Mouse (Mus musculus) thymus, adult 2 months (tissue): ENCODE results near the gene Mlph. TPM values are rescaled to one million over a fixed set of nuclear protein-coding genes. Genes with fewer than 3 reads are reported as not detected.

Source experiments
- DNase-seq: peaks from one replicate; pipeline ENCODE4 v3.0.0; 2021
- H3K27ac ChIP-seq: fragments of 200-500 bp; 2 replicates; pipeline ENCODE4 v1.5.1; 2012; ENCODE audit warnings: low read length, control low read depth; ENCODE audit not compliant: control insufficient read depth, insufficient read depth
- H3K27me3 ChIP-seq: fragments of 200-500 bp; 2 replicates; pipeline ENCODE4 v1.6.1; 2012; ENCODE audit warnings: mild to moderate bottlenecking, low read length, moderate library complexity, mixed read lengths; ENCODE audit not compliant: control insufficient read depth, insufficient read depth
- H3K36me3 ChIP-seq: fragments of 200-500 bp; 2 replicates; pipeline ENCODE4 v1.6.1; 2012; ENCODE audit warnings: mild to moderate bottlenecking, low read length, moderate library complexity; ENCODE audit not compliant: control insufficient read depth, insufficient read depth
- H3K4me1 ChIP-seq: fragments of 200-500 bp; replicated peaks from 2 replicates; pipeline ENCODE4 v1.6.1; 2012; ENCODE audit warnings: low read length; ENCODE audit not compliant: control insufficient read depth, insufficient read depth
- H3K4me3 ChIP-seq: fragments of 200-500 bp; 2 replicates; pipeline ENCODE4 v1.5.1; 2012; ENCODE audit warnings: mild to moderate bottlenecking, low read length, control low read depth, moderate library complexity; ENCODE audit not compliant: control insufficient read depth, insufficient read depth
- CTCF ChIP-seq: fragments of 200-500 bp; IDR thresholded peaks from 2 replicates; pipeline ENCODE4 v1.5.1; 2012; ENCODE audit warnings: mild to moderate bottlenecking, control low read depth, low read length, moderate library complexity, borderline replicate concordance; ENCODE audit not compliant: control insufficient read depth, poor library complexity, insufficient read depth; ENCODE audit errors: extremely low read depth
- POLR2A ChIP-seq: fragments of 200-500 bp; IDR thresholded peaks from 2 replicates; pipeline ENCODE4 v1.6.1; 2012; ENCODE audit warnings: mild to moderate bottlenecking, low read length, control low read depth, moderate library complexity; ENCODE audit not compliant: control insufficient read depth, poor library complexity, insufficient read depth; ENCODE audit errors: extremely low read depth
- WGBS: fragments of 180-500 bp; shearing (Covaris S2); methylation state at CpG from one replicate; pipeline ENCODE4 v1.1.7; 2018; 5-methylcytosine and 5-hydroxymethylcytosine counted together
- polyA plus RNA-seq: library from polyadenylated mRNA; depleted of rRNA; stranded (reverse); fragments of >200 nt; gene quantifications from 2 replicates; pipeline ENCODE4 v1.2.3, GENCODE M21; 2012

Gene Mlph
- polyA plus RNA-seq, 1 experiment = 2.0 TPM

DNA sequence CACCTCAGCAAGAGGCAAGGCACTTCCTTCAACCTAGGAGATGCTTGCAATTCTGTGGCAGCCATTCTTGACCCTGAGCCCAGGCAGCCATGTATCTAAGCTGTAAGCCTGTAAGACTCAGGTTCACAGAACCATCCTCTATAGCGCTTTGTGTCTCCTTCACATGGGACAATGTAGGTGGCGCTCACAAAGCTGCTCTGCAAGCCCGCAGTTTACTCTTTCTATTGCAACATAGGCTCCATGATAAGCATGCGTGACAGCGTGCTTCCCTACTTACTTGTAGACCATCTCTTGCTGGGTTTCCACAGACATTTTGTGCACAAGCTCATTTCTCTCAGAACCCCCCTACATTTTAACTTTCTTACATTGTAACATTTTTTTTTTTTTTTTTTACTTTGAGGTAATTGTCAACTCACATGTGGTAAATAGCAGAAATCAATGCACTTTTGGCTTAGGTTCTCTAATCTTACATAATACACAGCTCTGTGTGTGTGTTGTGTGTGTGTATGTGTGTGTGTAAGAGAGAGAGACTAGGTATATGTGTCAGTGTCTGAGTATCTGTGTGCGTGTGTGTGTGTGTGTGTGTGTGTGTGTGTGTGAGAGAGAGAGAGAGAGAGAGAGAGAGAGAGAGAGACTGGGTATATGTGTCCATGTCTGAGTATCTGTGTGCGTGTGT lies 10.0 kb upstream of the Mlph start:
- no peaks in the 10 kb centered on the region for H3K4me1 ChIP-seq
- TF ChIP-seq POLR2A = no peak
- TF ChIP-seq CTCF = no peak
- DNase-seq = no peak
- H3K27ac ChIP-seq = no peak overlapping the region
- no peaks in the 10 kb centered on the region for H3K27me3 ChIP-seq
- no peaks in the 10 kb centered on the region for H3K36me3 ChIP-seq
- 86% methylated on average over 7 of the region's 7 CpGs for WGBS
- H3K4me3 ChIP-seq = no peak overlapping the region

DNA sequence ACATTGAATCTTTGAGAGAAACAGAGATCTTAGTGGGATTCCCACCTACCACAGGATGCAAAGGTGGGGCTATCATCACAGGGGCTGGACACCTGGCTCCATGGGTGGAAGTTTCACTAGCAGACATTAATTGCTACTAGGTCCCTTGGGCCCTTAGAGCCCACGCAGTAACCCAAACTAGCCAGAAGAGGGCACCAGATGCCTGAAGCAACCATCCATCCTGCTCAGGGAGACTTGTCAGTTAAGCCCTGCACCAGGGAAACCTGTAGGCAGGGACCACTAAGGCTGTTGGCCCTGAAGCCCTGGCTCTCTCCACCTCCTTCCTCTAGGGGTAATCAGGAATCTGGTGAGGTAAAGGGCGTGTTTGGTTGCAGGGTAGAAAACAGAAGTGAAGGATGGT lies 8.5 kb upstream of the Mlph start:
- WGBS = 22% methylated on average over 2 of the region's 2 CpGs

DNA sequence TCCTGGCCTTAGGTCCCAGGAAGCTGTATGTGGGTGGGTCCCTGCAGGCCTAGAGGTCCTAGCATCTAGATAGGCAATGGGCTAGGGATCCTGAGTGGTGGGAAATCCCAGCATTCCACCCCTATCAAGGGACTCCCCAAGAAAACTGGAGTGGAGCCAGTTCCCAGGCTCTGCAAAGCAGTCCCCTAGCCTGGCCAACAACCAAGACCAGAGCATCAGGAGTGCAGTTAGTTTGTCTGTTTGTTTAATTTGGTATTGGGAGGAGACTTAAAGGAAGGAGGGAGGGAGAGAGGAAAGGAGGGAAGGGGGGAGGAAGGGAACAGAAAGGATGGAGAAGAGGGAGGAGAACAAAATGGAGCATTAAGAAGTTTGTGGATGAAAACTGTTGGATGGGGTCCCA lies 5.7 kb upstream of the Mlph start:
- Histone ChIP-seq H3K36me3 (no peaks in the 10 kb centered on the region), H3K27ac (no peak overlapping the region), H3K27me3 (no peaks in the 10 kb centered on the region; the same call in 1 of the 2 replicates), H3K4me1 (no peaks in the 10 kb centered on the region), H3K4me3 (no peak overlapping the region)
- no peak for DNase-seq
- no peak for TF ChIP-seq POLR2A
- TF ChIP-seq CTCF = no peak

More for the DNA sequence above, 8.5 kb upstream of the Mlph start:
- Histone ChIP-seq H3K4me3 (no peak overlapping the region), H3K4me1 (no peaks in the 10 kb centered on the region), H3K36me3 (no peaks in the 10 kb centered on the region), H3K27me3 (no peaks in the 10 kb centered on the region), H3K27ac (no peak overlapping the region)
- DNase-seq = peak; percentile 30
- TF ChIP-seq POLR2A = no peak
- TF ChIP-seq CTCF = peak; percentile 16; the same call in 1 of the 2 replicates

DNA sequence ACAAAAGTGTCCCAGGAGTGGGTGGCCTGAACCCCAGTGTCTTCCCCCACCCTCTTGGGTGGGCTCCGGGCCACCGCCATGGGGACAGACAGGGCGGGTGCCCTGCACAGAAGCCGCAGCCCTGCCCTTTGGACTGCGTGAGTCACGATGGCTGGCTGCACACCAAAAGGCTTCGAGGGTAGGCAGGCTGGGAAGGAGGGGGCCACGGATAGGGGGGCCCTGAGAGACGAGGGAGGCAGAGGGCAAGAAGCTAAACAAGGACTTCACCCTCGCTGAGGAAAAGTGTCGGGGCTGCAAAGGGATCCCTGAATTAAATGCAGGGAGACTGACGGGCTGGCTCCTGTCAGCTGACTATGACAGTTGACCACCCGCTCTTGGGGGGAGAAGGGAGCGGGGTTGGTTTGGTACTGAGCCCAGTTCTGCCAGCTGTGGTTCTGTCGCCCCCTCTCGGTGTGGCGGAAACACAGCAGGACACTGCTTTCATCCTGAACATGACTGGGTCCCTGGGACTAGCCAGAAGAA lies 5.2 kb upstream of the Mlph start:
- WGBS = 36% methylated on average over 17 of the region's 17 CpGs
- Histone ChIP-seq H3K4me1 (no peaks in the 10 kb centered on the region; the same call in 1 of the 2 replicates), H3K27ac (no peak overlapping the region), H3K27me3 (no peaks in the 10 kb centered on the region; the same call in 1 of the 2 replicates), H3K4me3 (no peak overlapping the region), H3K36me3 (no peaks in the 10 kb centered on the region)
- DNase-seq = no peak
- TF ChIP-seq CTCF = no peak
- no peak for TF ChIP-seq POLR2A

DNA sequence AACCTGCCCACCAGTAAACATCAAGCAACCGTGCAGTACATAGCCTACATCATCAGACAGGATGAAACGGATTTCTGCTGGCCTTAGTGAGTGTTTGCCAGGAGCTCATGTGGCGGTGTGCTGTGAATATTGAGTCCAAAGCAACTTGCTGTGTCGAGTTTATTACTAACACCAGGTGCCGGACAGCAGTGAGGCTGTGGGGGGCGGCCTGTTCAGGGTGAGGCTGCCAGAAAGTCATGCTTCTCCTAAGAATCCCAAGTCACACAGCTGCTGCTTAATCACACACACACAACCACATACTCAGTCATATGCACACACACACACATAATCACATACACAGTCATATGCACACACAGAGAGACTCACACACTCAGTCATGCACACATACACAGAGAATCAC lies 1.7 kb upstream of the Mlph start:
- 88% methylated on average over 6 of the region's 6 CpGs for WGBS
- no peak overlapping the region for H3K4me3 ChIP-seq
- no peaks in the 10 kb centered on the region; the same call in 1 of the 2 replicates for H3K4me1 ChIP-seq
- H3K36me3 ChIP-seq = no peaks in the 10 kb centered on the region
- no peak for DNase-seq
- no peak for TF ChIP-seq POLR2A
- TF ChIP-seq CTCF = no peak
- peaks cover 3% of the 10 kb centered on the region; the same call in 1 of the 2 replicates for H3K27me3 ChIP-seq
- no peak overlapping the region for H3K27ac ChIP-seq

DNA sequence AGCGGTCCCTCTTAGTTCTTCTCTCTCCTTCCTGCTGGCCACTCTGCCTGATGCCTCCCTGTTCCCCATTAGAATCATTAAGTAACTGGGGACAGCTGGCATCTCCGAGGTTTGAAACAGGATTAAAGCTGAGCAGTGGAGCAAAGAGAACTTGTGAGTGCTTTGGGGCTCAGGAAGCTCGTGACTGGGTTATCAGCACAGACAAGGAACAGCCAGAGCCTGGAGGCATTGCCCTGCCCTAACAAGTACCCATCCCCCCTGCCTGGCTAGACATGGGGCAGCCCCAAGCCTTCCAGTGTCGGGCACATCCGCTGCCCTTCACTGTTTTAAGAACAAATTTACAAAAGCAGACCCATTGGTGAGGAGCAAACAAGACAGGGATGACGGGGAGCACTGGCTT lies 2.6 kb downstream of the Mlph start:
- Histone ChIP-seq H3K36me3 (no peaks in the 10 kb centered on the region), H3K27me3 (peaks cover 3% of the 10 kb centered on the region; the same call in 1 of the 2 replicates), H3K4me1 (no peaks in the 10 kb centered on the region; the same call in 1 of the 2 replicates), H3K27ac (no peak overlapping the region), H3K4me3 (no peak overlapping the region)
- DNase-seq = no peak
- TF ChIP-seq POLR2A (no peak), CTCF (no peak)
- 67% methylated on average over 6 of the region's 6 CpGs for WGBS

DNA sequence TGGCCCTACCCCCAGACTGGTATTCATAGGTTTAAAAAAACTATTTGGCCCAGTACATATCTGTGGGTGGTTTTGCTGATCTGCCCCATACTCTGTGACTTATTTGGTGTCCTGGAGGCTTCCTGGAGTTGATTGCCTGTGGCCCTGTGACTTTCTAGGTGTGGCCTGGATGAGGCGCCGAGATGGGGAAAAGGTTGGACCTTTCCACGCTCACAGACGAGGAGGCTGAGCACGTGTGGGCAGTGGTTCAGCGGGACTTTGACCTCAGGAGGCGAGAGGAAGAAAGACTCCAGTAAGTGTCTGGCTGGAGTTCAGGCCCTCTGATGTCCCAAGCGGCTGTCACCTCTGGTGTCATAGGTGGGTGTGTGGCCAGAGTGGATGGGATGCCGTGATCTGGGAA lies 6.8 kb downstream of the Mlph start:
- TF ChIP-seq CTCF = no peak
- no peak for DNase-seq
- Histone ChIP-seq H3K4me3 (no peak overlapping the region), H3K36me3 (no peaks in the 10 kb centered on the region), H3K27me3 (0 out of 2 replicates have a peak, but pooled peaks cover 3% of the 10 kb centered on the region), H3K4me1 (no peaks in the 10 kb centered on the region), H3K27ac (no peak overlapping the region)
- WGBS = 93% methylated on average over 9 of the region's 9 CpGs
